Mouse (Mus musculus): ENCODE measurements around the gene Tmem123.

DNA sequence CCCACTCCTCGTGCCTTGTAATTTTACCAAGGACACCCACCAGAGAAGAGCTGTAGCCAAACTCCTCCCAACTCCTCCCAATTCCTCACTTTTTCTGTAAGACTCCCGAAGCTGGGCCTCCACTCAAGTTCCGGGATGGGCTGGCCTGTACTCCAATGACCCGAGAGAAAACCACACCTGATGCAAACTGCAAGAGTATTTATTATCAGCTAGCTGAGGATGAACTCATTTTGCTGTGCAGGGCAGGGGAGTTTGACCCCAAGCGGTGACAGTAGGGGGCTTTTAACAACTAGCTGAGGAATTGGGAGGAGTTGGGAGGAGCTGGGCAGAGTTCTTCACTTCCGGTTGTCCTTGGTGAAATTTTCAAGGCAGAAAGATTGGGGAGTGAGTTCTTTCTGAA is 77.4 kb downstream of the Tmem123 start:
- TF ChIP-seq TAL1 (IDR thresholded peaks at IDR 0.05; ENCODE audit: low read length) (no peak), GATA1 (IDR thresholded peaks at IDR 0.05; ENCODE audit: low read length) (no peak)

Measured in erythroblast, embryonic 14.5 days (primary cell).